Mouse (Mus musculus) cerebellum, adult 2 months (tissue): ENCODE data around the gene Sike1.

Experiments
- CTCF ChIP-seq: fragments of 200-500 bp; IDR thresholded peaks from 2 replicates; pipeline ENCODE4 v1.5.1; 2011; ENCODE audit warnings: low read depth, mild to moderate bottlenecking, control low read depth, low read length, moderate library complexity, borderline replicate concordance; ENCODE audit not compliant: insufficient read depth
- POLR2A ChIP-seq: fragments of 200-500 bp; IDR thresholded peaks from 2 replicates; pipeline ENCODE4 v1.6.1; 2011; ENCODE audit warnings: low read length, control low read depth, borderline replicate concordance; ENCODE audit not compliant: insufficient read depth

DNA sequence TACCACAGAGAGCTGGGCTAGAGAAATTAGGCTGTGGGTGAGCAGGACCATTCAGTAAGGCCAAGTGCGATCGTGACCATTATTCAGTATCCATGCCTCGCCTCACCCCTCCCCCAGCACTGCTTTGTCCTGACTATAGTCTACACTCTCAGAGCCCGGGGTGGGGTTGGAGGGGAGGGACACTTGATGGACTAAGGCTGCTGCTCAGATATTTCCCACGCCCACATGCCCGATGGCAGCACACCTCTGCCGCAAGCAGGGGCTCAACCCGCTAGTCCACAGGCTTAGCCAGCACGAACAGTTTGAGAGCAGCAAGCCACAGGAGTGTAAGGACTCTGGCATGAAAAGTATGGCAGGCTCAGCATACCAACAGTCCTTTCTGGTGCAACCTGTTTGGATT, 25.4 kb upstream of the Sike1 start:
- TF ChIP-seq CTCF (no peak), POLR2A (no peak)
